Mouse (Mus musculus): Measurements from ENCODE around the gene Krt12. TPM values are rescaled to one million over a fixed set of nuclear protein-coding genes. Genes with fewer than 3 reads are reported as not detected.

The Krt12 gene
- polyA plus RNA-seq, 1 experiment from 2014 or later = not detected

DNA sequence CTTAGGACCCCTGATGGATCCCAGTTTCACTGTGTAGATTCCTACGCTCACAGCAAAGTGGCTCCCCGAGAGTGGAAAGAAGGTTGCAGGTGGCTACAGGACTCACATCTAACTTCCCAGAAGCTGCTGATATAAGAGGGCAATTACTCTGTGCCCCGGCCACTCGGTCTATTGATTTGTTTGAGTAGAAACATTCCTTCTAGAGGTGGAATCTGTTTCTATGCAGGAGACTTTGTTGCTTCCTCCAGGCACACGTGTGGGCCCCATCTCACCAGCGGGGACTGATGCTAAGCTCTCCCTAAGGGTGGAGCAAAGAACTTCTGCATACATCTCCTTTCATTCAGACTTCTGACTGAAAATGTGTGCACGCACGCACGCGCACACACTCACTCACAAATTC is 17.4 kb upstream of the Krt12 start:
- H3K4me1 ChIP-seq = peaks cover 9% of the 10 kb centered on the region
- no peak overlapping the region for H3K4me3 ChIP-seq
- H3K9me3 ChIP-seq = no peaks in the 10 kb centered on the region
- H3K27ac ChIP-seq = no peak overlapping the region
- H3K36me3 ChIP-seq = no peaks in the 10 kb centered on the region
- no peaks in the 10 kb centered on the region for H3K27me3 ChIP-seq
- H3K4me2 ChIP-seq = no peak overlapping the region
- ATAC-seq (ENCODE audit: insufficient number of reproducible peaks, insufficient read depth, low FRiP score, low TSS enrichment, low read depth) = no peak
- 52% methylated on average over 10 of the region's 10 CpGs for WGBS
- H3K9ac ChIP-seq = no peak overlapping the region

DNA sequence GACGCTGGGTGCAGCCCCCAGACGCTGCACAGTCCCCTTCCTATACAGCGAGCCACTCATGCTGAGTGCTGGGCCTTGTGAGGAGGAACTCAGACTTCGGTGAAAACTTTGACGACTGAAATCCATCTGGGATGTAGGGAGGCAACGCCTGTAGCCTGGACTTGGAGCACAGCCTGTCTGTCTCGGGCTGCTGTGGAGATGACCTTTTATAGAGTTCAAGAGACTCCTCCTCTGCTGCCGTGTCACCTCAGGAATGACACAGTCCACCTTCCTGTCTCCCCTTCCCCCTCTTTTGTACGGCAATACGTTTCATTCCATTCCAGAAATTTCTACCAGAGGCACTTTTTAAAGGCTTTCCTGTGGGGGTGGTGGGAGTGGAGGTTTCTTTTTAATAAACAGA is 15.9 kb upstream of the Krt12 start, which contains the start of gene Krt20:
Gene Krt20, minus strand, starts transcription at position 179 of the 400 bp plus-strand sequence.
- no peak within 1 kb of the TSS for H3K4me2 ChIP-seq

GRCm38 (mm10) chr11:99436625-99437024 is 14.6 kb upstream of the Krt12 start:
- no peak overlapping the region for H3K4me2 ChIP-seq
- H3K27ac ChIP-seq = no peak overlapping the region
- H3K4me1 ChIP-seq = peaks cover 9% of the 10 kb centered on the region
- H3K9me3 ChIP-seq = no peaks in the 10 kb centered on the region
- H3K9ac ChIP-seq = no peak overlapping the region
- H3K4me3 ChIP-seq = no peak overlapping the region
- no peaks in the 10 kb centered on the region for H3K27me3 ChIP-seq
- no peak for ATAC-seq (ENCODE audit: insufficient number of reproducible peaks, insufficient read depth, low FRiP score, low TSS enrichment, low read depth)
- no peaks in the 10 kb centered on the region for H3K36me3 ChIP-seq
- 79% methylated on average over 4 of the region's 4 CpGs for WGBS

More for the DNA sequence above, 15.9 kb upstream of the Krt12 start, which contains the start of gene Krt20:
- Histone ChIP-seq H3K9ac (no peak within 1 kb of the TSS), H3K4me3 (no peak within 1 kb of the TSS), H3K36me3 (no peaks in the 10 kb centered on the region), H3K27ac (no peak within 1 kb of the TSS), H3K9me3 (no peaks in the 10 kb centered on the region), H3K27me3 (no peaks in the 10 kb centered on the region), H3K4me1 (peaks cover 9% of the 10 kb centered on the region)
- no peak for ATAC-seq (ENCODE audit: insufficient number of reproducible peaks, insufficient read depth, low FRiP score, low TSS enrichment, low read depth)
- WGBS = 41% methylated on average over 10 of the region's 10 CpGs

GRCm38 (mm10) chr11:99430670-99431069 is 8.6 kb upstream of the Krt12 start:
- H3K9ac ChIP-seq = no peak overlapping the region
- H3K27me3 ChIP-seq = no peaks in the 10 kb centered on the region
- no peaks in the 10 kb centered on the region for H3K9me3 ChIP-seq
- H3K36me3 ChIP-seq = no peaks in the 10 kb centered on the region
- ATAC-seq (ENCODE audit: insufficient number of reproducible peaks, insufficient read depth, low FRiP score, low TSS enrichment, low read depth) = no peak
- H3K4me2 ChIP-seq = no peak overlapping the region
- H3K4me1 ChIP-seq = no peaks in the 10 kb centered on the region
- WGBS = 44% methylated on average over 12 of the region's 12 CpGs
- H3K4me3 ChIP-seq = no peak overlapping the region
- H3K27ac ChIP-seq = no peak overlapping the region

- Histone ChIP-seq H3K4me3 (no peak overlapping the region), H3K27ac (no peak overlapping the region), H3K4me2 (no peak overlapping the region), H3K27me3 (0 out of 2 replicates have a peak, but pooled peaks cover 4% of the 10 kb centered on the region), H3K4me1 (no peaks in the 10 kb centered on the region), H3K9me3 (no peaks in the 10 kb centered on the region), H3K36me3 (no peaks in the 10 kb centered on the region), H3K9ac (no peak overlapping the region)
- ATAC-seq (ENCODE audit: insufficient number of reproducible peaks, insufficient read depth, low FRiP score, low TSS enrichment, low read depth) = no peak
- 50% methylated on average over 10 of the region's 10 CpGs for WGBS
These were observed 1.5 kb downstream of the Krt12 start for GRCm38 (mm10) chr11:99420586-99420985.

GRCm38 (mm10) chr11:99417819-99418218 is 4.2 kb downstream of the Krt12 start:
- no peak overlapping the region for H3K27ac ChIP-seq
- H3K36me3 ChIP-seq = no peaks in the 10 kb centered on the region
- H3K9ac ChIP-seq = no peak overlapping the region
- no peak overlapping the region for H3K4me3 ChIP-seq
- no peak for ATAC-seq (ENCODE audit: insufficient number of reproducible peaks, insufficient read depth, low FRiP score, low TSS enrichment, low read depth)
- no peak overlapping the region for H3K4me2 ChIP-seq
- no peaks in the 10 kb centered on the region for H3K9me3 ChIP-seq
- WGBS = 72% methylated on average over 16 of the region's 16 CpGs
- H3K27me3 ChIP-seq = 0 out of 2 replicates have a peak, but pooled peaks cover 4% of the 10 kb centered on the region
- no peaks in the 10 kb centered on the region for H3K4me1 ChIP-seq

DNA sequence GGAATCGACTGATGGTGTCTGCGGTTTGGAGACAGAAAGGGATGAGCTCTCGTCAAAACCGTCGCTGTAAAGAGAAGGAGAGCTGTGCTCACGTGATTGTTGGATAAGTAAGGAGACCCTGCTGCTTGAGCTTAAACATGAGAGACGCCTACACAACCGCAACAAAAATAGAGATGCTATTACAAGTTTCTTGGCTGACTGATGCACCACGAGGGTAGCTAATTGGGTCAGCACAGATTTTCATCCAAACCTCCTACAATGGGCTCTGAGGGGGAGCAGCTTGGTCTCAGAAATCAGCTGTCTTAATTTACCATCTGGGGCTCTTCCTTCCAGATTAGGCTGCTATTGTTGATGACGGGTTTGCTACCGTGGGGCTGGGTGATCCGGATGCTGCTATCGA is 5.2 kb downstream of the Krt12 start:
- no peak for ATAC-seq (ENCODE audit: insufficient number of reproducible peaks, insufficient read depth, low FRiP score, low TSS enrichment, low read depth)
- no peak overlapping the region for H3K4me2 ChIP-seq
- H3K4me1 ChIP-seq = no peaks in the 10 kb centered on the region
- H3K4me3 ChIP-seq = no peak overlapping the region
- H3K27ac ChIP-seq = no peak overlapping the region
- H3K9me3 ChIP-seq = no peaks in the 10 kb centered on the region
- H3K36me3 ChIP-seq = no peaks in the 10 kb centered on the region
- H3K9ac ChIP-seq = no peak overlapping the region
- WGBS = 86% methylated on average over 13 of the region's 13 CpGs
- 0 out of 2 replicates have a peak, but pooled peaks cover 4% of the 10 kb centered on the region for H3K27me3 ChIP-seq

GRCm38 (mm10) chr11:99414463-99415147 is 7.5 kb downstream of the Krt12 start:
- Histone ChIP-seq H3K9me3 (no peaks in the 10 kb centered on the region), H3K9ac (no peak overlapping the region), H3K4me2 (no peak overlapping the region), H3K4me1 (no peaks in the 10 kb centered on the region), H3K4me3 (no peak overlapping the region), H3K27ac (no peak overlapping the region), H3K27me3 (0 out of 2 replicates have a peak, but pooled peaks cover 4% of the 10 kb centered on the region), H3K36me3 (no peaks in the 10 kb centered on the region)
- ATAC-seq (ENCODE audit: insufficient number of reproducible peaks, insufficient read depth, low FRiP score, low TSS enrichment, low read depth) = no peak
- 88% methylated on average over 13 of the region's 13 CpGs for WGBS

GRCm38 (mm10) chr11:99413247-99413646 is 8.8 kb downstream of the Krt12 start:
- Histone ChIP-seq H3K27ac (no peak overlapping the region), H3K4me2 (no peak overlapping the region), H3K27me3 (0 out of 2 replicates have a peak, but pooled peaks cover 4% of the 10 kb centered on the region), H3K4me1 (no peaks in the 10 kb centered on the region), H3K4me3 (no peak overlapping the region), H3K36me3 (no peaks in the 10 kb centered on the region), H3K9me3 (no peaks in the 10 kb centered on the region), H3K9ac (no peak overlapping the region)
- no peak for ATAC-seq (ENCODE audit: insufficient number of reproducible peaks, insufficient read depth, low FRiP score, low TSS enrichment, low read depth)
- 21% methylated on average over 6 of the region's 6 CpGs for WGBS

DNA sequence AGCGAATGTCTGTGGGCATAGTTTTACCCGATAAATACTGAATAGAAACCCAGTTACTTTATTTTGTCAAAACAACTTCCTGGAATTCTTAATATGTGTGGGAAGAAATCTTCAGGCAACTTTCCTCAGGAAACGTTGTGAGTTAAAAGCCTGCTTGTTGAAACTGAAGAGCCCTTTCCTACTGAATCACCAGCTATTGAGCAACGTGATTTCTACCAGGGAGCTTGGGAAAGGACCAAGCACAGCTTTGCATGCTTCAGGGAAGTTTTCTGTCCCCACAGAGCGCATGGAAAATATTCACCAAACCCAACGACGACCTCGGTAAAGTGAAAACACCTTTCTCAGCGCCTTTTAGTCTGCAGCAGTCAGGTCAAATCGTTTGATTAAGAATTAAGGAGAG is 15.9 kb downstream of the Krt12 start:
- peaks cover 4% of the 10 kb centered on the region; the same call in 1 of the 2 replicates for H3K27me3 ChIP-seq
- H3K4me2 ChIP-seq = no peak overlapping the region
- no peak overlapping the region for H3K9ac ChIP-seq
- ATAC-seq (ENCODE audit: insufficient number of reproducible peaks, insufficient read depth, low FRiP score, low TSS enrichment, low read depth) = no peak
- H3K9me3 ChIP-seq = no peaks in the 10 kb centered on the region
- H3K4me1 ChIP-seq = no peaks in the 10 kb centered on the region
- WGBS = 75% methylated on average over 10 of the region's 10 CpGs
- H3K27ac ChIP-seq = no peak overlapping the region
- H3K4me3 ChIP-seq = no peak overlapping the region
- H3K36me3 ChIP-seq = no peaks in the 10 kb centered on the region

GRCm38 (mm10) chr11:99399956-99400549 is 22.0 kb downstream of the Krt12 start:
- no peak overlapping the region for H3K27ac ChIP-seq
- peaks cover 15% of the 10 kb centered on the region for H3K27me3 ChIP-seq
- no peak overlapping the region for H3K9ac ChIP-seq
- H3K4me3 ChIP-seq = no peak overlapping the region
- no peak for ATAC-seq (ENCODE audit: insufficient number of reproducible peaks, insufficient read depth, low FRiP score, low TSS enrichment, low read depth)
- H3K4me2 ChIP-seq = no peak overlapping the region
- WGBS = 86% methylated on average over 13 of the region's 13 CpGs
- H3K9me3 ChIP-seq = no peaks in the 10 kb centered on the region
- H3K4me1 ChIP-seq = no peaks in the 10 kb centered on the region
- no peaks in the 10 kb centered on the region for H3K36me3 ChIP-seq

- H3K4me3 ChIP-seq = no peak overlapping the region
- no peak overlapping the region for H3K9ac ChIP-seq
- no peak for ATAC-seq (ENCODE audit: insufficient number of reproducible peaks, insufficient read depth, low FRiP score, low TSS enrichment, low read depth)
- H3K4me1 ChIP-seq = no peaks in the 10 kb centered on the region
- H3K36me3 ChIP-seq = no peaks in the 10 kb centered on the region
- no peaks in the 10 kb centered on the region for H3K9me3 ChIP-seq
- WGBS = 62% methylated on average over 8 of the region's 8 CpGs
- no peak overlapping the region for H3K27ac ChIP-seq
- no peak overlapping the region for H3K4me2 ChIP-seq
- H3K27me3 ChIP-seq = peaks cover 15% of the 10 kb centered on the region
These were observed 23.2 kb downstream of the Krt12 start for GRCm38 (mm10) chr11:99398832-99399231.

Measured in embryonic facial prominence, embryonic 13.5 days (tissue).